Mouse (Mus musculus): ENCODE results near the gene Agl. TPM values are rescaled to one million over a fixed set of nuclear protein-coding genes. Genes with fewer than 3 reads are reported as not detected.

Agl gene
- polyA plus RNA-seq, 1 experiment from 2014 or later, result 12.8 TPM

DNA sequence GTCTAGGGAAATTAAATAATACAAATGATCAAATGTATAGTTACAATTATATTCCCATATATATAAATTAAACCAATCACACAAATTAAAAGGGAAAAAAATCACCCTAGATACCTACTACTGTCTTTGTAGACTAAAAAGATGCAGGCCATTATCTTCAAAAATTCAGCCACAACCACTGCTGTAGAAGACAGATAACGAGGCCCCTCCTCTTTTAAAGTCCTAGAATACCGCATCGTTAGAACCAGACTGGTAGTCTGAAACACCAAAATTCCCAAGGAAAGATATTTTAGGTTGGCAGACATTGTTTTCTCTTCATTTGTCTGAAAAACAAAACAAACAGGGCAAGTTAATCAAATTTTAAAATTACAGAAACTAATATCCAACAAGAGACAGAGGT is 113.7 kb downstream of the Agl start:
- ATAC-seq (replicated peaks; ENCODE audit: low FRiP score, low read depth), result no peak
- Histone ChIP-seq H3K4me3 (replicated peaks; ENCODE audit: low read depth, low read length) (no peak overlapping the region), H3K9ac (ENCODE audit: low read depth, low read length) (no peak overlapping the region), H3K27me3 (ENCODE audit: insufficient read depth, low read length) (no peaks in the 10 kb centered on the region), H3K27ac (no peak overlapping the region), H3K9me3 (replicated peaks; ENCODE audit: low read length) (no peaks in the 10 kb centered on the region), H3K4me1 (replicated peaks; ENCODE audit: insufficient read depth, low read length) (no peaks in the 10 kb centered on the region), H3K36me3 (ENCODE audit: insufficient read depth, low read length) (0 out of 2 replicates have a peak, but pooled peaks cover 4% of the 10 kb centered on the region), H3K4me2 (ENCODE audit: low read length) (no peak overlapping the region)
- WGBS, result 94% methylated on average over 3 of the region's 3 CpGs
- TF ChIP-seq CTCF (IDR thresholded peaks at IDR 0.05; ENCODE audit: low read depth), result no peak
- DNase-seq (ENCODE audit: low spot score), result no peak

Other genes starting within 250 kb of the Agl start
- 0.39 and 0.42 TPM in 2 replicates for gene Lrrc39, start 245.2 kb downstream of the Agl start, polyA plus RNA-seq (2015; fragmentation: Nextera tagmentation; extraction: Ambion mirVana)
- gene Sass6, start 213.2 kb downstream of the Agl start, polyA plus RNA-seq (2015; fragmentation: Nextera tagmentation; extraction: Ambion mirVana), result 10.0 and 11.4 TPM in 2 replicates
- gene Trmt13, start 193.6 kb downstream of the Agl start, polyA plus RNA-seq (2015; fragmentation: Nextera tagmentation; extraction: Ambion mirVana), result 15.9 and 18.5 TPM in 2 replicates
- gene Mfsd14a, start 145.5 kb downstream of the Agl start, polyA plus RNA-seq (2015; fragmentation: Nextera tagmentation; extraction: Ambion mirVana), result 93.9 and 94.0 TPM in 2 replicates
- gene Gm43191, start 126.9 kb downstream of the Agl start, polyA plus RNA-seq (2015; fragmentation: Nextera tagmentation; extraction: Ambion mirVana), result not detected in 2 replicates
- gene Slc35a3, start 95.3 kb downstream of the Agl start, polyA plus RNA-seq (2015; fragmentation: Nextera tagmentation; extraction: Ambion mirVana), result 14.8 and 15.0 TPM in 2 replicates
- 21.6 and 21.7 TPM in 2 replicates for gene Frrs1, start 51.3 kb upstream of the Agl start, polyA plus RNA-seq (2015; fragmentation: Nextera tagmentation; extraction: Ambion mirVana)
- gene 4930455H04Rik, start 160.1 kb upstream of the Agl start, polyA plus RNA-seq (2015; fragmentation: Nextera tagmentation; extraction: Ambion mirVana), result not detected in 2 replicates
- 2.8 and 3.3 TPM in 2 replicates for gene Palmd, start 160.8 kb upstream of the Agl start, polyA plus RNA-seq (2015; fragmentation: Nextera tagmentation; extraction: Ambion mirVana)